Mouse (Mus musculus) C2C12 (cell line): Measurements from ENCODE around the gene Matn1.

Experiments used
- CEBPB ChIP-seq: IDR thresholded peaks from one replicate; pipeline ENCODE4 v1.6.1; 2011; ENCODE audit warnings: low read depth, mild to moderate bottlenecking, control low read depth, moderate library complexity
- CTCF ChIP-seq: IDR thresholded peaks from one replicate; pipeline ENCODE4 v1.5.1; 2011; ENCODE audit not compliant: control insufficient read depth, insufficient read depth, insufficient read length
- FOSL1 ChIP-seq: IDR thresholded peaks from one replicate; pipeline ENCODE4 v1.8.0; 2011; ENCODE audit warnings: mild to moderate bottlenecking, low read length; ENCODE audit not compliant: poor library complexity, insufficient read depth, severe bottlenecking
- MAX ChIP-seq: IDR thresholded peaks from one replicate; pipeline ENCODE4 v1.6.1; 2011; ENCODE audit warnings: mild to moderate bottlenecking, control low read depth
- MYOD1 ChIP-seq: IDR thresholded peaks from one replicate; pipeline ENCODE4 v1.6.1; 2011; ENCODE audit warnings: low read depth; ENCODE audit not compliant: control insufficient read depth, insufficient read length
- MYOG ChIP-seq: IDR thresholded peaks from one replicate; pipeline ENCODE4 v1.6.1; 2011; ENCODE audit not compliant: control insufficient read depth, insufficient read length; ENCODE audit errors: extremely low read depth
- USF1 ChIP-seq: IDR thresholded peaks from one replicate; pipeline ENCODE4 v1.6.1; 2011; ENCODE audit warnings: low read depth, mild to moderate bottlenecking, control low read depth, moderate library complexity

DNA sequence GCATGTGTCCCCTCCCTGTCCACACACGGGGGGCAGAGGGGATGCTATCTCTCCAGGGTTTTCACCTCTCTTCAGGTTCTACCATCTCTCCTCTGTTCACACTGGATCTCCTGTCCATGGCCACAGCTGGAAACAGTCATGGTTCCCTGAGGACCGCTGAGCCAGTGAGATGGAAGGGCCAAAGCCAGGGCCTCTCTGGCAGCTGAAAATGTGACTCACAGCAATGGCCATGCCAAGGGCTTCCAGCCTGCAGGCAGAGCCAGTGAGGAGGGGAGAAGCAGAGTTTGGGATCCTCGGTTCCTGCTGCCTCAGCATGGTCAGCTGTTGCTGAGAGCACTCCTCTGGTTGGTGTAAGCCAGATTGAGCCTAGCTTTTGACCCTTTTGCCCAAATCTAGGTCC, 34.8 kb downstream of the Matn1 start:
- TF ChIP-seq USF1, result no peak
- no peak for TF ChIP-seq CTCF
- no peak for TF ChIP-seq MAX
- TF ChIP-seq MYOD1, result no peak
- no peak for TF ChIP-seq CEBPB
- TF ChIP-seq FOSL1, result no peak
- TF ChIP-seq MYOG, result no peak
